Mouse (Mus musculus) ES-E14 (cell line): ENCODE data around the gene Pstk.

Experiments used
- CHD2 ChIP-seq: IDR thresholded peaks from 2 replicates; pipeline ENCODE4 v1.6.1; 2014; ENCODE audit warnings: mild to moderate bottlenecking, low read depth, low read length, inconsistent platforms
- HCFC1 ChIP-seq: IDR thresholded peaks from 2 replicates; pipeline ENCODE4 v1.6.1; 2012; ENCODE audit warnings: low read length, inconsistent platforms, borderline replicate concordance; ENCODE audit not compliant: insufficient read depth
- MAFK ChIP-seq: IDR thresholded peaks from 2 replicates; pipeline ENCODE4 v1.6.1; 2014; ENCODE audit warnings: mild to moderate bottlenecking, low read depth, low read length, inconsistent platforms; ENCODE audit not compliant: insufficient read depth
- ZC3H11A ChIP-seq: IDR thresholded peaks from 2 replicates; pipeline ENCODE4 v1.6.1; 2012; ENCODE audit warnings: low read depth, mild to moderate bottlenecking, inconsistent platforms, low read length, borderline replicate concordance

- no peak for TF ChIP-seq ZC3H11A
- no peak for TF ChIP-seq CHD2
- TF ChIP-seq MAFK: no peak
- TF ChIP-seq HCFC1: no peak
Observed at GRCm38 (mm10) chr7:131371470-131371860, 524 bp downstream of the Pstk start.
